Mouse (Mus musculus): ENCODE measurements around the gene Gm17093.
"Not testable (repeated sequence)": the region's sequence is repeated elsewhere in the genome, so short reads cannot be mapped to it uniquely, and the experiment has no call there.

The Gm17093 gene

DNA sequence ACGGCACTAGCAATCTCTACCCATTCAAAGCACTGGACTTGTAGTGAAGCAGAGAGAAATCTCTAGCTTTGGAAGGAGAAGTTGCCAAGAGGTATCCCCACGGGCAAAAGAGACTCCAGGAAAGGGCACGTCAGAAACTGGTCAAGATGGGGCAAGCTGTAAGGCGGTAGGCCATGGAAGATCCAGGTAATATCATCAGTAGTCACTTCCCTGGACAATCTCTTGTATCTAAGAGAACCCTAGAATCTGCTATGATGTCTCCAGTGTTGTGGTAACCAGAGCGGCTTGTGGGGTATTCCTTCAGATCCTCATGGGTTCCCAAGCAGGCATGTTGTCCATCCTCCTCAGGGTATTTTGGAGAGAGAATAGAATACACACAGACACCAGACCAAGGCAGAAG is at the start of gene Gm17093:
Gene Gm17093 (plus strand): TSS at position 301 of the 400 bp plus-strand sequence.
- DNase-seq (ENCODE audit: low read depth): not testable (repeated sequence)

DNA sequence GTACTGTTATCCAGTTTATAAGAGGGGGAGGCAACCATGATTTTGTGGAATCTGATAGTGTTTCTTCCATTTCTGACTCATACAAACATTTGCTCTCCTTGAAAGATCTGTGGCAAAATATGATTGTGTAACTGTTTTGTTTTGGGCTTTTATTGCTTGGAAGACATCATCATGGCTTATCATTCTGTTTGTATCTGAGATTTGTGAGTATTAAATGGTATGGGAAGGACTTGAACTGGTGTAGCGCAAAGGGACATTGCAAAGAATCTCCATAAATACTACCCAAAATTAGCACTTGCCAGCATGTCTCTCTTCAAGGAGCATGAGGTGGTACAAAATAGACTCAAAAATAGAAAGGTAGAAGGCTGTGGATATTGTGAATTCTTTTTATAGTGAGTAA is 25.9 kb upstream of the Gm17093 start, which contains the start of gene BC061237:
Gene BC061237 (plus strand): TSS at position 301 of the 400 bp plus-strand sequence.
- not testable (repeated sequence) for DNase-seq (ENCODE audit: low read depth)

DNA sequence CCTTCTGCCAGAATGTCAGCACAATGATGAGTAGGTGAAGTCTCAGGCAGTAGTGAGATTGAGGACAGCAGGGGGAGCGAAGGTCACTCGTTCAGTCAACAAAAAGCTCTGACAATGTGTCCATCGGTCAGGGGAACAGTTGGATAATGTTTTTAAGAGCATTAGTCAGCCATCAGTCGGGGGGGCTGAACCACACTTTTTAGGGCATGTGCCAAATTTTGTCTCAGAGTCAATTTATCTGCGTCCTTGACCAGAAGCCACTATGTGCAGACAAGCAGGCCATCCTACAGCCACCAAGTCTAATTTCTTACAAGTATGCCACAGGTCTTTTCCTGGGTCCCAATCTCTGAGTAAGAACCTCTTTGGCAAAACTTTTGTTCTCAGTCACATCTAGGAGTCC is 29.9 kb downstream of the Gm17093 start:
- DNase-seq (ENCODE audit: low read depth): not testable (repeated sequence)
